ENCODE assay signal across 34 mouse cellular contexts in genomic region chr2:135980428-135980827, GRCm38 (mm10).
"Had no signal": no experiment of that assay in that cellular context is flagged by ENCODE, and none has a peak within 500 bp of the region (broad histone marks: within the 10 kb centered on the region; RNA-seq: fewer than 3 reads in every experiment).

No protein-coding gene starts in this region.

- H3K4me2 ChIP-seq: heart, embryonic 11.5 days; heart, embryonic 12.5 days; heart, embryonic 13.5 days; heart, embryonic 15.5 days; hindbrain, embryonic 12.5 days; hindbrain, embryonic 13.5 days; hindbrain, embryonic 14.5 days; hindbrain, embryonic 15.5 days; intestine, embryonic 15.5 days; kidney, embryonic 15.5 days had no signal

- H3K27ac ChIP-seq: heart, embryonic 13.5 days; heart, embryonic 15.5 days; hindbrain, embryonic 10.5 days; hindbrain, embryonic 12.5 days; hindbrain, embryonic 13.5 days; hindbrain, embryonic 14.5 days; hindbrain, embryonic 15.5 days; hindbrain, postnatal 0 days; intestine, embryonic 15.5 days; kidney, embryonic 15.5 days; kidney, postnatal 0 days; layer of hippocampus, adult 2 months had no signal

- H3K4me1 ChIP-seq: heart, embryonic 12.5 days; heart, embryonic 13.5 days; heart, embryonic 15.5 days; hindbrain, embryonic 12.5 days; hindbrain, embryonic 13.5 days; hindbrain, embryonic 15.5 days; intestine, embryonic 15.5 days; kidney, embryonic 15.5 days had no signal

- H3K4me3 ChIP-seq: heart, embryonic 12.5 days; heart, embryonic 13.5 days; heart, embryonic 15.5 days; hindbrain, embryonic 10.5 days; hindbrain, embryonic 12.5 days; hindbrain, embryonic 13.5 days; hindbrain, embryonic 15.5 days; intestine, embryonic 15.5 days; kidney, embryonic 15.5 days; layer of hippocampus, adult 2 months had no signal

- H3K9ac ChIP-seq: heart, embryonic 12.5 days; heart, embryonic 13.5 days; heart, embryonic 15.5 days; hindbrain, embryonic 12.5 days; hindbrain, embryonic 13.5 days; hindbrain, embryonic 14.5 days; hindbrain, embryonic 15.5 days; intestine, embryonic 15.5 days; kidney, embryonic 15.5 days had no signal

- H3K9me3 ChIP-seq: heart, embryonic 12.5 days; heart, embryonic 13.5 days; heart, embryonic 15.5 days; hindbrain, embryonic 10.5 days; hindbrain, embryonic 12.5 days; hindbrain, embryonic 13.5 days; hindbrain, embryonic 15.5 days; intestine, embryonic 15.5 days; kidney, embryonic 15.5 days had no signal

- ATAC-seq: hindbrain, embryonic 16.5 days; hindbrain, postnatal 0 days; inflammation-experienced regulatory T-cells, adult 6 months; intestine, embryonic 15.5 days; intestine, embryonic 16.5 days; intestine, postnatal 0 days had no signal

- DNase-seq: heart, postnatal 10 days; heart, postnatal 14 days; heart, postnatal 36 days; heart, postnatal 4 days; kidney, adult 11 months; kidney, adult 18-20 months; kidney, adult 2 months; kidney, adult 8-10 months; kidney, adult 9 months; kidney, postnatal 10 days; kidney, postnatal 14 days; kidney, postnatal 25 days; kidney, postnatal 36 days; kidney, postnatal 4 days; layer of hippocampus, adult 9-11 months; layer of hippocampus, postnatal 36 days had no signal

- H3K36me3 ChIP-seq: intestine, embryonic 15.5 days had no signal

- H3K27me3 ChIP-seq: heart, embryonic 12.5 days; heart, embryonic 13.5 days; heart, embryonic 15.5 days; hindbrain, embryonic 12.5 days; hindbrain, embryonic 13.5 days; hindbrain, embryonic 15.5 days; intestine, embryonic 15.5 days; kidney, embryonic 15.5 days had no signal
